Comparison of ENCODE assay signal across 8 mouse cellular contexts in genomic region chr10:116848749-116849473, GRCm38 (mm10). TPM values are rescaled to one million over a fixed set of nuclear protein-coding genes. Genes with fewer than 3 reads are reported as not detected.
A peak's percentile ranks its signal among the peaks of the same experiment; 100 is the strongest.
DNase-seq lines count a peak whose midpoint lies in the region; ATAC-seq and TF ChIP-seq lines count a peak whose summit lies in the region.

No protein-coding gene starts in this region.

- H3K79me2 ChIP-seq in myocyte (ENCODE audit: control insufficient read depth, insufficient read depth), result no peaks in the 10 kb centered on the region

- peak; percentile 62 for DNase-seq in 3134 (ENCODE audit: extremely low read depth, insufficient read length, low spot score)
- DNase-seq in adrenal gland, postnatal 14 days, result peak; percentile 93
- peak; percentile 91 for DNase-seq in embryonic facial prominence, embryonic 11.5 days (ENCODE audit: low spot score)
- DNase-seq in heart, adult 8-10 months (ENCODE audit: low spot score), result peak; percentile 82
- peak; percentile 45 to 75 for DNase-seq in kidney, adult 8-10 months
- peak; percentile 71 to 90 for DNase-seq in spleen, postnatal 4 days (ENCODE audit: low spot score in 2 of 2)

- no peak for TF ChIP-seq POLR2A in myocyte (IDR thresholded peaks at IDR 0.05; ENCODE audit: insufficient read length, low read depth)

- no peaks in the 10 kb centered on the region for H3K27me3 ChIP-seq in embryonic facial prominence, embryonic 11.5 days (ENCODE audit: control insufficient read depth, insufficient read depth, low read length)
- H3K27me3 ChIP-seq in limb, embryonic 12.5 days, result 0 out of 2 replicates have a peak, but pooled peaks cover 5% of the 10 kb centered on the region
- H3K27me3 ChIP-seq in myocyte (ENCODE audit: control insufficient read depth, insufficient read depth, insufficient read length), result no peaks in the 10 kb centered on the region

- 22% methylated on average over 22 of the region's 22 CpGs for WGBS in embryonic facial prominence, embryonic 11.5 days
- 22% methylated on average over 22 of the region's 22 CpGs for WGBS in limb, embryonic 12.5 days

- no peaks in the 10 kb centered on the region for H3K36me3 ChIP-seq in embryonic facial prominence, embryonic 11.5 days (replicated peaks; ENCODE audit: control insufficient read depth, insufficient read depth, low read depth, low read length)
- no peaks in the 10 kb centered on the region for H3K36me3 ChIP-seq in limb, embryonic 12.5 days
- H3K36me3 ChIP-seq in myocyte (ENCODE audit: control insufficient read depth, insufficient read depth), result no peaks in the 10 kb centered on the region

- no peak overlapping the region for H3ac ChIP-seq in myocyte (ENCODE audit: control insufficient read depth, insufficient read length)

- ATAC-seq in embryonic facial prominence, embryonic 11.5 days (replicated peaks; ENCODE audit: insufficient number of reproducible peaks, low FRiP score, low TSS enrichment, low read depth), result peak; percentile 62
- peak; percentile 47; the same call in 1 of the 2 replicates for ATAC-seq in limb, embryonic 12.5 days (ENCODE audit: insufficient number of reproducible peaks, insufficient read depth, low FRiP score, low TSS enrichment, low read depth)

- peak overlapping the region; percentile 37 for H3K4me2 ChIP-seq in embryonic facial prominence, embryonic 11.5 days (ENCODE audit: low read depth, low read length)
- peak overlapping the region; percentile 48 for H3K4me2 ChIP-seq in limb, embryonic 12.5 days
- H3K4me2 ChIP-seq in myocyte (ENCODE audit: low read depth), result peak overlapping the region; percentile 37

- H3K27ac ChIP-seq in embryonic facial prominence, embryonic 11.5 days (replicated peaks; ENCODE audit: low read depth, low read length), result no peak overlapping the region
- no peak overlapping the region for H3K27ac ChIP-seq in limb, embryonic 12.5 days

- no peak overlapping the region for H3K4me3 ChIP-seq in embryonic facial prominence, embryonic 11.5 days (ENCODE audit: low read depth, low read length)
- peak overlapping the region; percentile 18; the same call in 1 of the 2 replicates for H3K4me3 ChIP-seq in limb, embryonic 12.5 days (replicated peaks)
- H3K4me3 ChIP-seq in myocyte, result no peak overlapping the region

- peak overlapping the region; percentile 41; the same call in 1 of the 2 replicates for H3K9ac ChIP-seq in embryonic facial prominence, embryonic 11.5 days (replicated peaks; ENCODE audit: low read length)
- no peak overlapping the region for H3K9ac ChIP-seq in limb, embryonic 12.5 days (replicated peaks)

- H3K4me1 ChIP-seq in embryonic facial prominence, embryonic 11.5 days (ENCODE audit: control insufficient read depth, insufficient read depth, low read length), result no peaks in the 10 kb centered on the region
- peaks cover 12% of the 10 kb centered on the region for H3K4me1 ChIP-seq in limb, embryonic 12.5 days (replicated peaks)

- no peaks in the 10 kb centered on the region for H3K9me3 ChIP-seq in embryonic facial prominence, embryonic 11.5 days (replicated peaks; ENCODE audit: control insufficient read depth, low read length)
- no peaks in the 10 kb centered on the region for H3K9me3 ChIP-seq in limb, embryonic 12.5 days

TF ChIP-seq in myocyte, 11 proteins besides CTCF, POLR2A, EP300 and RAD21:
- no peak for TF ChIP-seq MYOD1 (IDR thresholded peaks at IDR 0.05; ENCODE audit: control insufficient read depth in 1 of 3, insufficient read length in 2 of 3, low read depth in 2 of 3)
- TF ChIP-seq E2F4 (IDR thresholded peaks at IDR 0.05; ENCODE audit: insufficient read depth), result no peak
- no peak for TF ChIP-seq REST (IDR thresholded peaks at IDR 0.05; ENCODE audit: insufficient read depth, insufficient read length)

RNA-seq across cellular contexts. Expression of gene Myrfl, which starts 47.8 kb away (rescaled TPM):
- total RNA-seq in adrenal gland, postnatal 14 days (2021), result not detected in 2 replicates
- 0.11 and 0.18 TPM in 2 replicates for polyA plus RNA-seq in embryonic facial prominence, embryonic 11.5 days (2014; fragmentation: Nextera tagmentation; extraction: Ambion mirVana)
- total RNA-seq in heart, adult 8-10 months (2022), result 1 to 10 TPM in 3 of 4 experiments, under 1 TPM in 1; 0.50 to 2.0 (median 1.2) TPM
- 0.09 and 0.10 TPM in 2 replicates for polyA plus RNA-seq in limb, embryonic 12.5 days (2016; fragmentation: Nextera tagmentation; extraction: Ambion mirVana)
- polyA plus RNA-seq in myocyte (2012; fragmentation: generic; extraction: Trizol), result 0.04 TPM
